Mouse (Mus musculus): ENCODE data around the gene Crocc. TPM values are rescaled to one million over a fixed set of nuclear protein-coding genes. Genes with fewer than 3 reads are reported as not detected.
A peak's percentile ranks its signal among the peaks of the same experiment; 100 is the strongest.

Gene Crocc
- polyA plus RNA-seq, 1 experiment from 2014 or later, result 7.2 TPM

DNA sequence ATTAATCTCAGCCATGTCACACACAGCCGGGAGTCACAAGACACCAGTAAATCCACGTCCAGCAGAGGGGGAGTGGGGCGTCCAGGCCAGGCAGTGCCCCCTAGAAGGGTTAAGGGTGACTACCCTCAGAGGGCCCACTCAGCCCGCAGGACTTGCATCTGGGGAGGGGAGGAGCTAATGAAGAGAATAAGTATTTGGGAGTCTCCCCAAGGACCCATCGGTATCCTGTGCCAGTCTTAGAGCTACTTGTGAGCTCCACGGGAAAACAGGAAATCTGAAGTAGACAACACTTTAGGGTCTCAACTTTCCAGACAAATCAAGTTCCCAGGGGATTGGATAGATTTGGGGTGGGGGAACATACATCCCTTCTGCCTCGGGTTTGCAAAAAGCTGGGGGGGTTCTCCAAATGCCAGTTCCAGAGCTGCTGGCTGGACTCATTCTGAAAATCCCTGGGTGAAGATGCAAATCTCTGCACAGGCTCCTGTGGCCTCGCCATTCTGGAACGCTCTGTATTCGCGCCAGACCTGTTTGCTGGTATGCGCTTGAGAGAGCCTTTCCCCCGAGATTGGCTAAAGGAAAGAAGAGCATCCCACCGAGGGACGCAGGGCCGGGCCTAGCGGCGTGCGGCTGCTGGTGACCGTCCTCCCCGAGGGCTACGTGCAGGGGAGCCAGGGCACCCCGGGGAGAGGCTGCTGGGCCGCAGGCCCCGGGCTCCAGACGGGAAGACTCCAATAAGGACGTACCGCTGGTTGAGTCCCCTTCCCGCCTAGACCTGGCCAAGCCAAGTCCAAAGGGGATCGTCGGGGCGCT is 529 bp downstream of the Crocc start:
- H3K4me3 ChIP-seq (replicated peaks; ENCODE audit: low read depth, low read length), result peak overlapping the region; percentile 56
- peaks cover 8% of the 10 kb centered on the region for H3K36me3 ChIP-seq (ENCODE audit: control insufficient read depth, insufficient read depth, low read length)
- H3K9ac ChIP-seq (replicated peaks; ENCODE audit: low read length), result peak overlapping the region; percentile 72
- no peaks in the 10 kb centered on the region for H3K27me3 ChIP-seq (ENCODE audit: control insufficient read depth, insufficient read depth, low read length)
- H3K4me2 ChIP-seq (ENCODE audit: low read length), result peak overlapping the region; percentile 78
- peaks cover 6% of the 10 kb centered on the region for H3K4me1 ChIP-seq (ENCODE audit: control insufficient read depth, insufficient read depth, low read length)
- H3K9me3 ChIP-seq (ENCODE audit: control insufficient read depth, low read length), result no peaks in the 10 kb centered on the region
- peak overlapping the region; percentile 94 for H3K27ac ChIP-seq (replicated peaks; ENCODE audit: low read depth, low read length)
- WGBS, result 2% methylated on average over 31 of the region's 32 CpGs
- ATAC-seq (ENCODE audit: low FRiP score, low TSS enrichment), result no peak; the same call in 1 of the 2 replicates
- DNase-seq, result no peak

DNA sequence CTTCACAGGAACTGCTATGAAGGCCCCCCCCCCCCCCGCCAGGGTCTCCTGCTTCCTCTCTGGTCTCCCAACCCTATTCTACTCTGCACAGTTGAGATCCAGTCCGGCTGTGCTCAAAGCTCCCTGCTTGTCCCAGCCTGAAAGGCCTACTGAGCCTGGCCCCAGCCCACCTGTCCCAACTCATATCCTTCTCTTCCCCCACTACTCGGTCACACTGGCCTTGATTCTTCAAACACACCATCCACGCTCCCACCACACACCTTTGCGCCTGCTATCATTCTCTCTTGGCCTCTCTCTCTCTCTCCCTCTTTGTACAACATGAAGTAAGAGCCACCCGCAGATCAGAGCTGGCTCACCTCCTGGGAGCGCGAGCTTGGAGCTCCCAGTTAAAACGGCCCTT is 1.5 kb downstream of the Crocc start:
- 71% methylated on average over 9 of the region's 9 CpGs for WGBS
- no peaks in the 10 kb centered on the region for H3K9me3 ChIP-seq (ENCODE audit: control insufficient read depth, low read length)
- H3K4me3 ChIP-seq (replicated peaks; ENCODE audit: low read depth, low read length), result no peak overlapping the region
- H3K36me3 ChIP-seq (ENCODE audit: control insufficient read depth, insufficient read depth, low read length), result peaks cover 8% of the 10 kb centered on the region
- H3K9ac ChIP-seq (replicated peaks; ENCODE audit: low read length), result no peak overlapping the region
- peaks cover 12% of the 10 kb centered on the region for H3K4me1 ChIP-seq (ENCODE audit: control insufficient read depth, insufficient read depth, low read length)
- no peak overlapping the region for H3K4me2 ChIP-seq (ENCODE audit: low read length)
- DNase-seq (no peak), ATAC-seq (ENCODE audit: low FRiP score, low TSS enrichment) (no peak)
- H3K27ac ChIP-seq (replicated peaks; ENCODE audit: low read depth, low read length), result no peak overlapping the region
- no peaks in the 10 kb centered on the region for H3K27me3 ChIP-seq (ENCODE audit: control insufficient read depth, insufficient read depth, low read length)

DNA sequence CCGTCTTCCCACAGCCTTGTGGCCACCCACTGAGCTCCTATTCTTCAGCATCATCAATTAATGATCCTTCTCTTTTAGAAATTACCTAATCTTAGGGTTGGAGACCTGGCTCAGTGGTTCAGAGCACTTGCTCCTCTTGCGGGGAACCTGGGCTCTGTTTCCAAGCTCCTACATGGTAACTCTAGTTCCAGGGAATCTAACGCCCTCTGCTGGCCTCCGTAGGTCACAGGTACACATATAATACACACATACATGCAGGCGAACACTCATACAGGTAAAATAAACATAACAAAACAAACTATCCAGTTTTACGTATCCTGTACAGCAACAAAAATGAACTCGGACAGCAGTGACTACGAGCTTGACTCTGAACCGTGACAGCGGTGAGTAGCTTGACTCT is 3.4 kb downstream of the Crocc start:
- Histone ChIP-seq H3K4me2 (ENCODE audit: low read length) (no peak overlapping the region), H3K27me3 (ENCODE audit: control insufficient read depth, insufficient read depth, low read length) (no peaks in the 10 kb centered on the region), H3K4me1 (ENCODE audit: control insufficient read depth, insufficient read depth, low read length) (peaks cover 25% of the 10 kb centered on the region), H3K9me3 (ENCODE audit: control insufficient read depth, low read length) (no peaks in the 10 kb centered on the region), H3K9ac (replicated peaks; ENCODE audit: low read length) (no peak overlapping the region), H3K4me3 (replicated peaks; ENCODE audit: low read depth, low read length) (no peak overlapping the region), H3K36me3 (ENCODE audit: control insufficient read depth, insufficient read depth, low read length) (peaks cover 8% of the 10 kb centered on the region), H3K27ac (replicated peaks; ENCODE audit: low read depth, low read length) (no peak overlapping the region)
- DNase-seq (no peak), ATAC-seq (ENCODE audit: low FRiP score, low TSS enrichment) (no peak)
- 95% methylated on average over 10 of the region's 10 CpGs for WGBS

- Histone ChIP-seq H3K4me1 (ENCODE audit: control insufficient read depth, insufficient read depth, low read length) (peaks cover 41% of the 10 kb centered on the region), H3K36me3 (ENCODE audit: control insufficient read depth, insufficient read depth, low read length) (peaks cover 8% of the 10 kb centered on the region), H3K9ac (replicated peaks; ENCODE audit: low read length) (peak overlapping the region; percentile 39), H3K27me3 (ENCODE audit: control insufficient read depth, insufficient read depth, low read length) (no peaks in the 10 kb centered on the region), H3K9me3 (ENCODE audit: control insufficient read depth, low read length) (no peaks in the 10 kb centered on the region), H3K4me2 (ENCODE audit: low read length) (peak overlapping the region; percentile 54), H3K27ac (replicated peaks; ENCODE audit: low read depth, low read length) (peak overlapping the region; percentile 89), H3K4me3 (replicated peaks; ENCODE audit: low read depth, low read length) (peak overlapping the region; percentile 18)
- ATAC-seq (ENCODE audit: low FRiP score, low TSS enrichment) (peak; percentile 70), DNase-seq (peak; percentile 82)
- 5% methylated on average over 17 of the region's 17 CpGs for WGBS
Measured at GRCm38 (mm10) chr4:141053568-141054161, 6.7 kb downstream of the Crocc start.

DNA sequence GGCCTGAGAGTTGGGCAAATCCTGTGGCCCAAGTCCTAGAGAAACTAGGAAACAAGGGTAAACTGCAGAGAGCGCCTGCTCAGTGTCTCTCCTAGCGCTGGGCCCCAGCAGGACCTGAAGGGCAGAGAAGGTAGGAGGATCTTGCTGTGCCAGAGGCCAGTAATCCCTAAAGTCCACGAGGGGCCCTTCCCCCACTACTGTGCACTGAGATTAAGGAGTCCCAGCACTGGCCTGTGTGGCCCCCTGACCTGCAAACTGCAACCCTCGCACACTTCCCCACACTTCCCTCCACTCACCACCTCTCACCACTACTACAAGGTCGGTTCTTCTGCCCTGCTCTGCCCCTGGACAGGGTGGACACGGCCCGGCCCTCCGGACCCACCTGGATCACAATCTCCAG is 7.2 kb downstream of the Crocc start:
- ATAC-seq (ENCODE audit: low FRiP score, low TSS enrichment), result no peak
- Histone ChIP-seq H3K4me2 (ENCODE audit: low read length) (peak overlapping the region; percentile 54), H3K27ac (replicated peaks; ENCODE audit: low read depth, low read length) (peak overlapping the region; percentile 89), H3K9me3 (ENCODE audit: control insufficient read depth, low read length) (no peaks in the 10 kb centered on the region), H3K4me3 (replicated peaks; ENCODE audit: low read depth, low read length) (peak overlapping the region; percentile 18), H3K9ac (replicated peaks; ENCODE audit: low read length) (peak overlapping the region; percentile 39), H3K36me3 (ENCODE audit: control insufficient read depth, insufficient read depth, low read length) (peaks cover 8% of the 10 kb centered on the region), H3K27me3 (ENCODE audit: control insufficient read depth, insufficient read depth, low read length) (no peaks in the 10 kb centered on the region), H3K4me1 (ENCODE audit: control insufficient read depth, insufficient read depth, low read length) (peaks cover 46% of the 10 kb centered on the region)
- no peak for DNase-seq
- 14% methylated on average over 8 of the region's 8 CpGs for WGBS

DNA sequence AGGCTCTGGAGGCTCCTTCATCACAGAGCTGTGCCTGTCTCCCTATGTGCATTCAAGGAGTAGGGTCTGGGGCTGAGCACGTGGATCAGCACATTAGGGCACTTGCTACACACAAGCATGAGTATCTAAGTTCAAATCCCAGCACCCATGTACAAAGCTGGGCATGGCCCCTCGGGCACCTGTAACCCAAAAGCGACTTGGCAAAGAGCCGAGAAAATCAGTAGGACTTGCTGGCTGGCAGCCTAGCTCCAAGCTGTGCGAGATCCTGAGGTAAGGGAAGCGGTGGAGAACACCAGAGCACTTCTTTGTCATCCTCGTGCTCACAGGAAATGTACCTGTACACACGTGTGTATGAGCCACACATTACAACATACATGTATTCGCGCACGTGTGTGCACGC is 7.9 kb downstream of the Crocc start:
- peaks cover 49% of the 10 kb centered on the region for H3K4me1 ChIP-seq (ENCODE audit: control insufficient read depth, insufficient read depth, low read length)
- ATAC-seq (ENCODE audit: low FRiP score, low TSS enrichment) (no peak), DNase-seq (no peak)
- peak overlapping the region; percentile 54 for H3K4me2 ChIP-seq (ENCODE audit: low read length)
- no peaks in the 10 kb centered on the region for H3K9me3 ChIP-seq (ENCODE audit: control insufficient read depth, low read length)
- peak overlapping the region; percentile 89 for H3K27ac ChIP-seq (replicated peaks; ENCODE audit: low read depth, low read length)
- H3K4me3 ChIP-seq (replicated peaks; ENCODE audit: low read depth, low read length), result no peak overlapping the region
- no peak overlapping the region for H3K9ac ChIP-seq (replicated peaks; ENCODE audit: low read length)
- 69% methylated on average over 12 of the region's 12 CpGs for WGBS
- H3K27me3 ChIP-seq (ENCODE audit: control insufficient read depth, insufficient read depth, low read length), result no peaks in the 10 kb centered on the region
- peaks cover 7% of the 10 kb centered on the region for H3K36me3 ChIP-seq (ENCODE audit: control insufficient read depth, insufficient read depth, low read length)

- ATAC-seq (ENCODE audit: low FRiP score, low TSS enrichment) (peak; percentile 55; the same call in 1 of the 2 replicates), DNase-seq (peak; percentile 91)
- H3K27me3 ChIP-seq (ENCODE audit: control insufficient read depth, insufficient read depth, low read length), result no peaks in the 10 kb centered on the region
- H3K27ac ChIP-seq (replicated peaks; ENCODE audit: low read depth, low read length), result peak overlapping the region; percentile 98
- H3K4me1 ChIP-seq (ENCODE audit: control insufficient read depth, insufficient read depth, low read length), result peaks cover 54% of the 10 kb centered on the region
- peak overlapping the region; percentile 51 for H3K9ac ChIP-seq (replicated peaks; ENCODE audit: low read length)
- H3K4me3 ChIP-seq (replicated peaks; ENCODE audit: low read depth, low read length), result no peak overlapping the region
- no peaks in the 10 kb centered on the region for H3K9me3 ChIP-seq (ENCODE audit: control insufficient read depth, low read length)
- peaks cover 13% of the 10 kb centered on the region; the same call in 1 of the 2 replicates for H3K36me3 ChIP-seq (ENCODE audit: control insufficient read depth, insufficient read depth, low read length)
- H3K4me2 ChIP-seq (ENCODE audit: low read length), result peak overlapping the region; percentile 50
- WGBS, result 6% methylated on average over 4 of the region's 4 CpGs
Measured at GRCm38 (mm10) chr4:141049476-141049835, 10.9 kb downstream of the Crocc start.

DNA sequence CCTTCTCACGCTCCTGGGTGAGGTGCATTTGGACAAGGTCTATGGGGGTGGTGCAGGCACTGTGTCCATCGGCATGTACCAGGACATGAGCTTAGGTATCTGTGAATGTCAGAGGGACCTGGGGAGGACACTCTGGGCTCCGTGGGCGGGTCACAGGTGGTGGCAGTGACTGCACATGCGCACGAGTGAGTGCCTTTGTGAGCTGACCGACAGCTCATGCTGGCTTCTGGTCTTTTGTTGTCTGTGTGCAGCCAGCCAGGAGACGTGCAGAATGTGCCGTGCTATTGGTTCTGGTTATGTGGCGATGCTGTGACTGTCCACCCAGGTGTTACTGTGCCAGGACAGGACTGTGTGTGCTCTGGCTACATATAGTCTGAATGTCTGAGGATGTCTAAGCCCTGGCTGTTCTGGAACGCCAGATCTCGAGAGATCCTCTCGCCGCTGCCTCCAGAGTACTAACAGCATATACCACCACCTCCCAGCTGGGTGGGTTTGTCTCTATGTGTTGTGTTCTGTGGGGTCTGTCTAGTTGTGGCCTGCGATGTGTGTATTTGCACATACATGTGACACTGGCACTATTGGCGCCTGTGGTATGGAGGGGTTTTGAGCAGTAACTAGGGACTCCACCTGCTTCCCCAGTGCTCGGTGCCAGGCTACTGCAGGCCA is 11.4 kb downstream of the Crocc start:
- Histone ChIP-seq H3K9ac (replicated peaks; ENCODE audit: low read length) (peak overlapping the region; percentile 51), H3K4me1 (ENCODE audit: control insufficient read depth, insufficient read depth, low read length) (peaks cover 49% of the 10 kb centered on the region), H3K4me3 (replicated peaks; ENCODE audit: low read depth, low read length) (no peak overlapping the region), H3K4me2 (ENCODE audit: low read length) (peak overlapping the region; percentile 50), H3K9me3 (ENCODE audit: control insufficient read depth, low read length) (no peaks in the 10 kb centered on the region), H3K27me3 (ENCODE audit: control insufficient read depth, insufficient read depth, low read length) (no peaks in the 10 kb centered on the region), H3K36me3 (ENCODE audit: control insufficient read depth, insufficient read depth, low read length) (peaks cover 13% of the 10 kb centered on the region), H3K27ac (replicated peaks; ENCODE audit: low read depth, low read length) (peak overlapping the region; percentile 98)
- peak; percentile 75 for DNase-seq
- WGBS, result 13% methylated on average over 17 of the region's 17 CpGs
- ATAC-seq (ENCODE audit: low FRiP score, low TSS enrichment), result peak; percentile 25; the same call in 1 of the 2 replicates

Data from midbrain, embryonic 14.5 days (tissue).